Mouse (Mus musculus) intestine, embryonic 14.5 days (tissue): ENCODE measurements around the gene Timm23. TPM values are rescaled to one million over a fixed set of nuclear protein-coding genes. Genes with fewer than 3 reads are reported as not detected.

Experiments used
- ATAC-seq: fragments of 200-750 bp; cut with Nextera tagmentation; replicated peaks from 2 replicates; pipeline ENCODE4 v1.8.0; 2017; ENCODE audit warnings: low read depth, moderate number of reproducible peaks, moderate TSS enrichment, moderate library complexity; ENCODE audit not compliant: low FRiP score, low TSS enrichment
- DNase-seq: peaks from one replicate; pipeline ENCODE4 v3.0.0-alpha.2; 2018; ENCODE audit warnings: low spot score
- H3K27ac ChIP-seq: fragments of 300-500 bp; sonication (generic); 2 replicates; pipeline ENCODE4 v1.5.1; 2014; ENCODE audit warnings: low read depth, mild to moderate bottlenecking, control low read depth
- H3K27me3 ChIP-seq: fragments of 300-500 bp; sonication (generic); replicated peaks from 2 replicates; pipeline ENCODE4 v1.6.1; 2014; ENCODE audit warnings: low read length, control low read depth; ENCODE audit not compliant: control insufficient read depth, insufficient read depth
- H3K36me3 ChIP-seq: fragments of 300-500 bp; sonication (generic); 2 replicates; pipeline ENCODE4 v1.6.1; 2014; ENCODE audit warnings: low read length, control low read depth; ENCODE audit not compliant: control insufficient read depth, insufficient read depth
- H3K4me1 ChIP-seq: fragments of 300-500 bp; sonication (generic); replicated peaks from 2 replicates; pipeline ENCODE4 v1.6.1; 2014; ENCODE audit warnings: low read length, control low read depth, mixed read lengths; ENCODE audit not compliant: control insufficient read depth, insufficient read depth
- H3K4me2 ChIP-seq: fragments of 300-500 bp; sonication (generic); 2 replicates; pipeline ENCODE4 v1.6.1; 2014; ENCODE audit warnings: low read length
- H3K4me3 ChIP-seq: fragments of 300-500 bp; sonication (generic); 2 replicates; pipeline ENCODE4 v1.5.1; 2014; ENCODE audit warnings: low read depth, low read length, control low read depth, mixed read lengths
- H3K9ac ChIP-seq: fragments of 300-500 bp; sonication (generic); 2 replicates; pipeline ENCODE4 v1.6.1; 2014; ENCODE audit warnings: mild to moderate bottlenecking, low read length
- H3K9me3 ChIP-seq: fragments of 300-500 bp; sonication (generic); 2 replicates; pipeline ENCODE4 v1.6.1; 2016; ENCODE audit warnings: low read length, control low read depth; ENCODE audit not compliant: control insufficient read depth
- WGBS: fragments of 180-500 bp; shearing (Covaris S2); extraction: QIAGEN DNeasy Blood & Tissue Kit; methylation state at CpG from one replicate; pipeline ENCODE4 v1.1.7; 2014; 5-methylcytosine and 5-hydroxymethylcytosine counted together
- polyA plus RNA-seq: library from polyadenylated mRNA; unstranded; fragments of >200 nt; fragmentation: Nextera tagmentation; extraction: Ambion mirVana; gene quantifications from 2 replicates; pipeline ENCODE4 v1.2.1, GENCODE M21; 2014

The Timm23 gene
- polyA plus RNA-seq, 1 experiment from 2014 or later: 354 TPM

DNA sequence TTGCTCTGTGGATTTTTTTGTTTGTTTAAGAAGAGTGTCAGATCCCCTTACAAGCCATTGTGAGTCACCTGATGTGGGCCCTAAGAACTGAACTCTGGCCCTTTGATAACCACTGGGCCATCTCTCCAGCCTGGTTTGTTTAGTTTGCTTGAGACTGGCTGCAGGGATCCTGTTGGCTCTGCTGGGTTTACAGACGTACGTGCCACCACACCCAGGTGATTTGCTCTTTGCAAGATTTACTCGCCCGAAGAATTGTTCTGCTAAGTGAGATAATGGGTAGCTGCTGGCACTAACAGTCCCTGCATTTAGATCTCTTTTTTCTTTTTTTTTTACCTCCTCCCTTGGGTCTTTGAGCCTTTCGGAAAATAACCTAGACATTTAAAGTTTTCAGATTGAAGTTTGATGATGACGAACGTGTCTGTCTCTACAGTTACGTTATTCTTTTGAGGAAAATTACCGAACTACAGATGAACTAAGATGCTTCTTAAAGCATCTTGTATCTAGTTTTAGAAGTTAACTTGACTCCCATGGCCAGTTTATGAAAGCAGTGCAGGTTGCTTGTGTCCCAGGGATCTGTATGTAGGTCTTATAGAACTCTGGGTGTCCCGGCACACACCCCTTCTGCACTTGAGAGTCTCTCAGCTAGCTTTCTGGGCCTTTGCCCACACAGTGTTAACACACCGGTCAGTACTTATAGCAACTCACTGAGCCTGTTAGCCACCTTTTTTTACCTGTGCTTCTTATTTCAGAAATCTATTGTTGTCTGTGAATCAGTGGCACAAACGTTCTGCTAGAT is 40.4 kb downstream of the Timm23 start:
- DNase-seq: no peak
- H3K4me1 ChIP-seq: peaks cover 20% of the 10 kb centered on the region
- no peaks in the 10 kb centered on the region for H3K9me3 ChIP-seq
- H3K36me3 ChIP-seq: no peaks in the 10 kb centered on the region
- peak overlapping the region; percentile 0; the same call in 1 of the 2 replicates for H3K27ac ChIP-seq
- peak overlapping the region; percentile 72 for H3K4me2 ChIP-seq
- 76% methylated on average over 12 of the region's 12 CpGs for WGBS
- peak overlapping the region; percentile 82 for H3K4me3 ChIP-seq
- peak overlapping the region; percentile 87 for H3K9ac ChIP-seq
- ATAC-seq: no peak; the same call in 1 of the 2 replicates
- H3K27me3 ChIP-seq: no peaks in the 10 kb centered on the region

- no peak for DNase-seq
- peak overlapping the region; percentile 82 for H3K4me3 ChIP-seq
- H3K4me2 ChIP-seq: peak overlapping the region; percentile 72
- H3K27me3 ChIP-seq: no peaks in the 10 kb centered on the region
- peak overlapping the region; percentile 79 for H3K27ac ChIP-seq
- H3K9me3 ChIP-seq: no peaks in the 10 kb centered on the region
- H3K36me3 ChIP-seq: no peaks in the 10 kb centered on the region
- H3K9ac ChIP-seq: peak overlapping the region; percentile 87
- ATAC-seq: no peak
- WGBS: 35% methylated on average over 7 of the region's 7 CpGs
- peaks cover 20% of the 10 kb centered on the region for H3K4me1 ChIP-seq
These were observed 41.1 kb downstream of the Timm23 start for GRCm38 (mm10) chr14:32160563-32160962.

DNA sequence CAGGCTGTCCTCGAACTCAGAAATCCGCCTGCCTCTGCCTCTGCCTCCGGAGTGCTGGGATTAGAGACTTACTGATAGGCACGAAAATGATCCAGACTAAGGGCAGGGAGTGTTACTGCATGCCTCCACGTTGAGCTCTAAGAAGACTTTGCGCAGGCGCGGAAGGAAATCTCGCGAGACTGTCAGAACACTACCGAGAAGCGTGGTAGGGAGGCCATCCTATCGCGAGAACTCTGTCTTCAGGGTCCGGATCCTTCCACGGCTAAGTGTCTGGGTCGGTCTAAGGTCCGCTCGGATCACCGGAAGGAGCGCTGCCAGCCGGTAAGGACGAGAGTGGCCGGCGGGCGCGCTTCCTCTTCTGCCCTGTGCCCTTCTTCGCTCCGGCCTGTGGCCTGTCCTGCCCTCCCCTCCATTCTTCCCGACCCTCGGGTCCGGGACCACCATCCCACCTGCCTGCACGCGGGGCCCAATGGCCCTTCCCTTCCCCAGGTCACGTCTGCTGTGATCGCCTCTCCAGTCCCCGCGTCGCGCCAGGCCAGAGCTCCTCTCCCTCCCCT is 41.9 kb downstream of the Timm23 start, which contains the start of gene Ncoa4:
Gene Ncoa4, plus strand, starts transcription at position 176 of the 557 bp plus-strand sequence.
- under 1% methylated on average over 40 of the region's 40 CpGs for WGBS

DNA sequence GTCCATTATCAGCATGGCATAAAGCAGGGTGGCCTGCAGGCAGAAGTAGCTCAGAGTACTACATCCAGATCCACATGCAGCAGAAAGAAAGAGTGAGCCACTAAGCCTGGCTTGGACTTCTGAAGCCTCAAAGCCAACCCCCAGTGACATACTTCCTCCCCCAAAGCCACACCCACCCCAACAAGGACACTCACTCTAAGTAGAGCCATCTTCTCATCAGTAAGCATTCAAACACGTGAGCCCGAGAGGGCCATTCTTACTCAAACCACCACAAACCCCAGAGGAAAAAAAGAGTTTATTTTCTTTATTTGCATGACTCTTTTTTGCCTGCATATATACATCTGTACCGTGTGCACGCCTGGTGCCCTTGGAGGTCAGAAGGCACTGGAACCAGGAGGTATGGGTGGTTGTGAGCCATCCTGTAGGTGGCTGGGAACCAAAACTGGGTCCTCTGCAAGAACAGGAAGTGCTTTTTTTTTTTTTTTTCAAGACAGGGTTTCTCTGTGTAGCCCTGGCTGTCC is 42.5 kb downstream of the Timm23 start:
- WGBS: 29% methylated on average over 4 of the region's 4 CpGs
- DNase-seq: no peak
- Histone ChIP-seq H3K27ac (0 out of 2 replicates have a peak overlapping the region, but pooled peaks have one; percentile 13), H3K36me3 (no peaks in the 10 kb centered on the region), H3K27me3 (no peaks in the 10 kb centered on the region), H3K4me3 (peak overlapping the region; percentile 82), H3K9me3 (no peaks in the 10 kb centered on the region), H3K4me1 (peaks cover 13% of the 10 kb centered on the region), H3K9ac (peak overlapping the region; percentile 46; the same call in 1 of the 2 replicates), H3K4me2 (peak overlapping the region; percentile 72)
- peak; percentile 44 for ATAC-seq

More for the DNA sequence above, 41.9 kb downstream of the Timm23 start, which contains the start of gene Ncoa4:
- ATAC-seq (peak; percentile 93), DNase-seq (peak; percentile 98)
- no peaks in the 10 kb centered on the region for H3K36me3 ChIP-seq
- H3K27me3 ChIP-seq: no peaks in the 10 kb centered on the region
- H3K9ac ChIP-seq: peak within 1 kb of the TSS; percentile 87
- peak within 1 kb of the TSS; percentile 79 for H3K27ac ChIP-seq
- H3K4me2 ChIP-seq: peak within 1 kb of the TSS; percentile 72
- H3K4me3 ChIP-seq: peak within 1 kb of the TSS; percentile 82
- peaks cover 16% of the 10 kb centered on the region for H3K4me1 ChIP-seq
- no peaks in the 10 kb centered on the region for H3K9me3 ChIP-seq

GRCm38 (mm10) chr14:32154758-32155157 is 46.9 kb downstream of the Timm23 start:
- 86% methylated on average over 6 of the region's 6 CpGs for WGBS
- Histone ChIP-seq H3K27ac (no peak overlapping the region), H3K36me3 (no peaks in the 10 kb centered on the region), H3K9me3 (no peaks in the 10 kb centered on the region), H3K4me2 (no peak overlapping the region), H3K9ac (no peak overlapping the region), H3K4me1 (no peaks in the 10 kb centered on the region; the same call in 1 of the 2 replicates), H3K4me3 (no peak overlapping the region), H3K27me3 (no peaks in the 10 kb centered on the region)
- ATAC-seq (no peak), DNase-seq (no peak)

- Histone ChIP-seq H3K9ac (no peak overlapping the region), H3K4me1 (no peaks in the 10 kb centered on the region), H3K9me3 (no peaks in the 10 kb centered on the region), H3K27ac (no peak overlapping the region), H3K4me2 (no peak overlapping the region), H3K4me3 (no peak overlapping the region), H3K27me3 (no peaks in the 10 kb centered on the region), H3K36me3 (no peaks in the 10 kb centered on the region)
- ATAC-seq (no peak), DNase-seq (no peak)
- WGBS: 97% methylated on average over 2 of the region's 2 CpGs
These were observed 48.5 kb downstream of the Timm23 start for GRCm38 (mm10) chr14:32153156-32153555.

GRCm38 (mm10) chr14:32152243-32152965 is 49.3 kb downstream of the Timm23 start:
- 90% methylated on average over 18 of the region's 18 CpGs for WGBS

DNA sequence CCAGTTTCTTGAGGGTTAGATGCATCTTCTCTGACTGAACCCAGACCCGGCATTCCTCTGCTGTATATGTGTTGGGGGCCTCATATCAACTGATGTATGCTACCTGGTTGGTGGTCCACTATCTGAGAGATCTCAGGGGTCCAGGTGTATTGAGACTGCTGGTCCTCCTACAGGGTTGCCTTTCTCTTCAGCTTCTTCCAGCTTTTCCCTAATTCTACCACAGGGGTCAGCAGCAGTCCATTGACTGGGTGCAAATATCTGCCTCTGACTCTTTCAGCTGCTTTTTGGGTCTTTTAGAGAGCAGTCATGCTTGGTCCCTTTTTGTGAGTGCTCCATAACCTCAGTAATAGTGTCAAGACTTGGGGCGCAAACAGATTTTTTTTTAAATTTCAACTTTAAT is 50.8 kb downstream of the Timm23 start:
- H3K9me3 ChIP-seq: peaks cover 3% of the 10 kb centered on the region; the same call in 1 of the 2 replicates
- H3K36me3 ChIP-seq: no peaks in the 10 kb centered on the region
- no peak overlapping the region for H3K4me2 ChIP-seq
- 90% methylated on average over 2 of the region's 2 CpGs for WGBS
- ATAC-seq (no peak), DNase-seq (no peak)
- H3K27me3 ChIP-seq: no peaks in the 10 kb centered on the region
- H3K9ac ChIP-seq: no peak overlapping the region
- no peaks in the 10 kb centered on the region for H3K4me1 ChIP-seq
- H3K27ac ChIP-seq: no peak overlapping the region
- no peak overlapping the region for H3K4me3 ChIP-seq

More at GRCm38 (mm10) chr14:32152243-32152965, 49.3 kb downstream of the Timm23 start:
- ATAC-seq (no peak), DNase-seq (no peak)
- Histone ChIP-seq H3K9me3 (peaks cover 3% of the 10 kb centered on the region; the same call in 1 of the 2 replicates), H3K36me3 (no peaks in the 10 kb centered on the region), H3K27ac (no peak overlapping the region), H3K9ac (no peak overlapping the region), H3K27me3 (no peaks in the 10 kb centered on the region), H3K4me1 (no peaks in the 10 kb centered on the region), H3K4me3 (no peak overlapping the region), H3K4me2 (no peak overlapping the region)
